Mouse (Mus musculus) forebrain, embryonic 14.5 days (tissue): ENCODE data around the gene Fbxl2. TPM values are rescaled to one million over a fixed set of nuclear protein-coding genes. Genes with fewer than 3 reads are reported as not detected.

Experiments
- ATAC-seq: fragments of 200-750 bp; cut with Nextera tagmentation; 2 replicates; pipeline ENCODE4 v1.8.0; 2017; ENCODE audit warnings: mild to moderate bottlenecking, moderate library complexity
- DNase-seq: peaks from one replicate; pipeline ENCODE4 v3.0.0-alpha.2; 2015; ENCODE audit warnings: low spot score
- H3K27ac ChIP-seq: fragments of 300-500 bp; sonication (generic); 2 replicates; pipeline ENCODE4 v1.5.1; 2014; ENCODE audit warnings: low read depth, mild to moderate bottlenecking, control low read depth, low read length, moderate library complexity
- H3K27me3 ChIP-seq: fragments of 300-500 bp; sonication (generic); replicated peaks from 2 replicates; pipeline ENCODE4 v1.6.1; 2014; ENCODE audit warnings: low read length, control low read depth, mixed read lengths; ENCODE audit not compliant: control insufficient read depth, insufficient read depth
- H3K36me3 ChIP-seq: fragments of 300-500 bp; sonication (generic); 2 replicates; pipeline ENCODE4 v1.6.1; 2014; ENCODE audit warnings: low read length, control low read depth; ENCODE audit not compliant: control insufficient read depth, insufficient read depth
- H3K4me1 ChIP-seq: fragments of 300-500 bp; sonication (generic); 2 replicates; pipeline ENCODE4 v1.6.1; 2014; ENCODE audit warnings: antibody characterized with exemption, low read length, control low read depth; ENCODE audit not compliant: control insufficient read depth, insufficient read depth
- H3K4me2 ChIP-seq: fragments of 300-500 bp; sonication (generic); 2 replicates; pipeline ENCODE4 v1.6.1; 2014; ENCODE audit warnings: mild to moderate bottlenecking, control low read depth, low read length
- H3K4me3 ChIP-seq: fragments of 300-500 bp; sonication (generic); 2 replicates; pipeline ENCODE4 v1.5.1; 2014; ENCODE audit warnings: low read depth, low read length, control low read depth
- H3K9ac ChIP-seq: fragments of 300-500 bp; sonication (generic); 2 replicates; pipeline ENCODE4 v1.6.1; 2014; ENCODE audit warnings: mild to moderate bottlenecking, low read length, control low read depth, moderate library complexity
- H3K9me3 ChIP-seq: fragments of 300-500 bp; sonication (generic); replicated peaks from 2 replicates; pipeline ENCODE4 v1.6.1; 2016; ENCODE audit warnings: low read length, control low read depth, mixed read lengths; ENCODE audit not compliant: control insufficient read depth
- WGBS: fragments of 180-500 bp; shearing (Covaris S2); extraction: QIAGEN DNeasy Blood & Tissue Kit; methylation state at CpG from one replicate; pipeline ENCODE4 v1.1.7; 2014; 5-methylcytosine and 5-hydroxymethylcytosine counted together
- polyA plus RNA-seq: library from polyadenylated mRNA; unstranded; fragments of >200 nt; fragmentation: Nextera tagmentation; extraction: Ambion mirVana; gene quantifications from 2 replicates; pipeline ENCODE4 v1.2.1, GENCODE M21; 2014

Fbxl2 gene
- polyA plus RNA-seq, 1 experiment from 2014 or later = 23.7 TPM

DNA sequence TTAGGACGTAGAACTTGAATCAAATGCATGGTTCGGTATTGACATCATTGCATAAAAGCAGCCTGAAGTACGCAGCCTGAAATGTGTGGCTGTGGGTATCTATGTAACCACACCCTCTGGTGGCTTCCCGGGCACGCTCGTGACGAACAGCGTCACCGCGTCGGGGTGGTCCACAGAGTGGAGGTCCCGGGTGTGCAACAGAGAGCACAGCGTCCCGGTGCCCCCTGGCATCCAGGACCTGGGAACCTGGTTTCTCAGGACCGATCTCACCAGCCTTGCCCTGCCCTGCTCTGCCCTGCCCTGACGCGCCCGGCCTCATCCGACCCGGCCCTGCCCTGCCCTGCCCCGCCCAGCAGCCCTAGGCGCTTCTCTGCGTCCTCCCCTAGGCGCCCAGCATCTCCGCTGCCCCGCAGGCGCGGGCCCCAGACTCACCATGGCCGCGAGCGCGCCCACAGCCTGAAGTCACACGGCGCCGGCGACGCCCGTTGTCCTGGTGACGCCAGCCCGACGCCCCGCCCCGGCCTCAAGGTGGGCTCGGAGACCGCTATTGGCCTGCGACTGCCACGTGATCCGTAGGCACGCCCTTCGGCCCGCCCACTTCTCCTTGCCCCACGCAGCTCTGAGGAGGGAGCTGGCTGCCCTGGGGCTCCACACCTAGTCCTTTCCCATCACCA is 19.6 kb downstream of the Fbxl2 start:
- peak; percentile 96 for DNase-seq
- WGBS = under 1% methylated on average over 33 of the region's 52 CpGs
- H3K9me3 ChIP-seq = no peaks in the 10 kb centered on the region

DNA sequence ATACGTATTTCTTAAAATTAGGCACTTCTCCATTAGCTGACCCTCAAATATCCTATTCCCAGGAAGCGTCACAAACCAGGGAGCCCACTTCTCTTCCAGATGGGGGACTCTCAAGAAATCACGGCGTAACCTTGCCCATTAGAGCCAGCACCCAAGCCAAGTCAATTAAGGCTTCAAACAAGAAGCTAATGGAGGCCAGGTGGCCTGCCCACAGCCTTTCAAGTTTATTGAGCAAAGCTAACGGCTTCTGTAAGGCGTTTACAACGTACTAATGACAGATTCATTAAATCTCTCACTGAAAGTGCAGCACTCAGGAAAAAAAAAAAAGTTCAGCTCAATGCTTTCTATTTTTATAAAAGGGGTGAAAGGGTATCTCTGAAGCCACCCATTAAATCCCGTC is 20.1 kb downstream of the Fbxl2 start:
- Histone ChIP-seq H3K9ac (peak overlapping the region; percentile 76), H3K27me3 (no peaks in the 10 kb centered on the region), H3K4me1 (peaks cover 8% of the 10 kb centered on the region), H3K36me3 (no peaks in the 10 kb centered on the region), H3K4me2 (peak overlapping the region; percentile 70), H3K27ac (no peak overlapping the region), H3K9me3 (no peaks in the 10 kb centered on the region), H3K4me3 (peak overlapping the region; percentile 69)
- ATAC-seq (no peak), DNase-seq (peak; percentile 57)
- 7% methylated on average over 8 of the region's 8 CpGs for WGBS

More for the DNA sequence above, 19.6 kb downstream of the Fbxl2 start:
- peak overlapping the region; percentile 75 for H3K27ac ChIP-seq
- H3K9ac ChIP-seq = peak overlapping the region; percentile 76
- H3K4me1 ChIP-seq = peaks cover 8% of the 10 kb centered on the region
- H3K4me2 ChIP-seq = peak overlapping the region; percentile 70
- H3K4me3 ChIP-seq = peak overlapping the region; percentile 69
- ATAC-seq = peak; percentile 98
- H3K36me3 ChIP-seq = no peaks in the 10 kb centered on the region
- no peaks in the 10 kb centered on the region for H3K27me3 ChIP-seq

DNA sequence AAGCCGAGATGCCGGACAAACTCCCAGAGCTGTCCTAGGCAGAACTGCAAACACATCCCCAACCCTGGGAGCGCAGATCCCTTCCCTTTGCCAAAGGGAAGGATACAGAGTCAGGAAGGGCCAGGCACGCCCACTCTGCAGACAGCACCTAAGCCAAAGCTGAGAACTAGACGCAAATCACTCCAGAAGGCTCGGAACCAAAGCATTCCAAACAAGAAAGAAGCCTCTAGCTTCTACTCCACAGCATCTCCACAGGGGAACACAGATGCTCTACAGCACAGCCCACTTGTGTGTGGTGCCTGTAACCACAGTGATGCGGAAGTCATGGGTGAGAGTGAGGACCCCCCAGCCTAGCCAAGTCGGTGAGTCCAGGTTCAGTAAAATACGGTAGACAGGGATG is 20.8 kb downstream of the Fbxl2 start:
- no peaks in the 10 kb centered on the region for H3K9me3 ChIP-seq
- 70% methylated on average over 9 of the region's 9 CpGs for WGBS

DNA sequence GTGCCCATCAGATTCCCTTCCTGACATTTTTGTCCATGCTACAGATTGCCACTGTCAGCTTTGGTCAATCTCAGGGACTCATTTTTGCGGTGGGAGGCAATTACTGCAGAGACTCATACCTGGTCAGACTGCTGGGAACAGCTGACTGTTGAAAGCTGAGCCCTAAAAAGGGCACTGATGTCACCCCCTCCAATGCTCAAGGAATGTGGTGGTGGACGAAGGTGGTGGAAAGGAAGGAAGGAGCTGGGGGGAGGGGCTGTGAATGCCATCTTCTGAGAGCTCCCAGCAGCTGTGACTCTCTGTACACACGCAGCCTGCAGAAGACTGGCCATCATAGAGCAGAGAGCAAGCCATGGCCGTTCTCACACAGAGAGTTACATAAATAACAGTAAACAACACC is 23.9 kb downstream of the Fbxl2 start:
- no peak overlapping the region for H3K9ac ChIP-seq
- H3K4me1 ChIP-seq = peaks cover 8% of the 10 kb centered on the region
- ATAC-seq (no peak), DNase-seq (no peak)
- H3K4me2 ChIP-seq = no peak overlapping the region
- 71% methylated on average over 4 of the region's 4 CpGs for WGBS
- H3K27ac ChIP-seq = no peak overlapping the region
- no peak overlapping the region for H3K4me3 ChIP-seq
- H3K36me3 ChIP-seq = no peaks in the 10 kb centered on the region
- no peaks in the 10 kb centered on the region for H3K9me3 ChIP-seq
- H3K27me3 ChIP-seq = no peaks in the 10 kb centered on the region

More for the DNA sequence above, 20.8 kb downstream of the Fbxl2 start:
- H3K4me2 ChIP-seq = peak overlapping the region; percentile 70
- H3K4me3 ChIP-seq = peak overlapping the region; percentile 69; the same call in 1 of the 2 replicates
- peaks cover 8% of the 10 kb centered on the region for H3K4me1 ChIP-seq
- peak overlapping the region; percentile 76; the same call in 1 of the 2 replicates for H3K9ac ChIP-seq
- H3K36me3 ChIP-seq = no peaks in the 10 kb centered on the region
- H3K27ac ChIP-seq = no peak overlapping the region
- ATAC-seq (no peak), DNase-seq (no peak)
- H3K27me3 ChIP-seq = no peaks in the 10 kb centered on the region

DNA sequence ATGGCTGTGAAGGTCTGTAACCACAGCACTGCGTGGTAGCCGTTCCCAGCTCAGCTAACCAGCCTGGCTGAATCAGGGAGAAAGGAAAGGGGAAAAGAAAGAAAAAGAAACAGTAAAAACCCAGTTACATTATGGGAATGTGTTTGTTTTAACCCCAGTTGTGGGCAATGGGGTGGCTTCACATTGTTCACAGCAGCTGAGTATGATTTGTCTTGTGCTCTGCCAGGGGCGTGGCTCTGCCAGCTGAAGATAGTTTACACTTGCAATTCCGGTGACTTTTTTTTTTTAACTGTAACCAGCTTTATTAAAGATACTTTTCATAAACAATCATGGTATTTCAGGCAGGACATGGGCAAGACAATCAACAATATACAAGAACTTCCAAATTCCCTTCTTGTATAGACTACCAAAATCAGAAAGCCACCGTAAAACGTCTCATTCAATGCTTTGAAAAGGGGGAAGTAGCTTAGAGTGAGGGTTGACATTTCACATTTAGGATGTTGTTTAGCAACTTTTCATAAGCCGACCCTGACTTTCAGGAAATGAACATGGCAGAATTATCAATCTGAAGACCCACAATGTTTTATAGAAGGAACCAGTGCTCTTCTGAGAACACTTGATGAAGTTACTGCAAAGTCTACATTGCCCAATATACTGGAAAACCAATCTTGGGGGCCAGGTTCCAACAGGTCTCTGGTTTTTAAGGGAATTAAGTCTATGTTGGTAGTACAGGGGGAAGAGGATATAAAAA is 26.8 kb downstream of the Fbxl2 start:
- WGBS = 91% methylated on average over 7 of the region's 7 CpGs
- no peaks in the 10 kb centered on the region for H3K27me3 ChIP-seq
- no peaks in the 10 kb centered on the region for H3K4me1 ChIP-seq
- H3K9me3 ChIP-seq = no peaks in the 10 kb centered on the region
- no peak overlapping the region for H3K4me3 ChIP-seq
- no peak for ATAC-seq
- no peak overlapping the region for H3K4me2 ChIP-seq
- H3K9ac ChIP-seq = no peak overlapping the region
- H3K27ac ChIP-seq = no peak overlapping the region
- no peaks in the 10 kb centered on the region for H3K36me3 ChIP-seq
- no peak for DNase-seq

DNA sequence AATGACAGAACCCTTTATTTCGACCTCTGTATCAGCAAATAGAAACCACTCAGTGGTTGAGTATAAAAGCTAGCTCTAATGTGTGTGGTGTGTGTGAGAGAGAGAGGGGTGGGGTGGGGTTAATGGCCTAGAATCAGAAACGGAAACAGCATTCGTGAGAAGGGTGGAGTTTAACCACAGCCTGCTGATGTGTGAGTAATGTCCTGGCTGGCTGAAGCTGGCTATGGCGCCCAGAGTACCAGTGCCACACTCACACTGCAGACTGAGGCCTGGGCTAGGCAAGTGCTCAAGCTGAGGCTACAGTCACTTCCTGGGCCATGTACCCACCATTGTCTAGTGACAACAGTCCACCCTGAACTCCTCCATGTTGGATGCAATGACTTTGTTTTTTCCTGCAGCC is 29.6 kb downstream of the Fbxl2 start:
- no peaks in the 10 kb centered on the region for H3K36me3 ChIP-seq
- H3K27ac ChIP-seq = no peak overlapping the region
- no peak overlapping the region for H3K4me3 ChIP-seq
- no peak overlapping the region for H3K9ac ChIP-seq
- ATAC-seq (no peak), DNase-seq (no peak)
- 79% methylated on average over 4 of the region's 4 CpGs for WGBS
- no peaks in the 10 kb centered on the region for H3K4me1 ChIP-seq
- no peaks in the 10 kb centered on the region for H3K9me3 ChIP-seq
- H3K4me2 ChIP-seq = no peak overlapping the region
- H3K27me3 ChIP-seq = no peaks in the 10 kb centered on the region

DNA sequence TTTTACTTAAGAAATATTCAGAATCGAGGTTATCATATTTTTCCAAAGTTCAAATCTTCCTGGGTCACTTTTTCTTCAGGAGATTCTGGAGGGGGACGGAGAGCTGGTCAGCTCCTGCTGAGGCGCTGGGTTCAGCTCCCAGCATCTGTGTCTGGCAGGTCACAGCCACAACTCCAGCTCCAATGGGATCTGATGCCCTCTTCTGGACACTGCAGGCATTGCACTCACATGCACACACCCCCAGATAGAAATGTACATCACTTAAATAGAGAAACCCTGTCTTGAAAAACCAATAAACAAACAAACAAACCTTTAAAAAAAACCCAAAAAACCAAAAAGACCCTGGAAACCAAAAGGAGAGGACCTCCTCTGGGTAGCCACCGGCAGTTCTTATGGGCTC is 30.3 kb downstream of the Fbxl2 start:
- H3K9me3 ChIP-seq = no peaks in the 10 kb centered on the region
- WGBS = 89% methylated on average over 4 of the region's 4 CpGs
- H3K36me3 ChIP-seq = no peaks in the 10 kb centered on the region
- H3K9ac ChIP-seq = no peak overlapping the region
- ATAC-seq (no peak), DNase-seq (no peak)
- no peak overlapping the region for H3K4me3 ChIP-seq
- H3K27me3 ChIP-seq = no peaks in the 10 kb centered on the region
- no peak overlapping the region for H3K27ac ChIP-seq
- H3K4me1 ChIP-seq = no peaks in the 10 kb centered on the region
- no peak overlapping the region for H3K4me2 ChIP-seq

DNA sequence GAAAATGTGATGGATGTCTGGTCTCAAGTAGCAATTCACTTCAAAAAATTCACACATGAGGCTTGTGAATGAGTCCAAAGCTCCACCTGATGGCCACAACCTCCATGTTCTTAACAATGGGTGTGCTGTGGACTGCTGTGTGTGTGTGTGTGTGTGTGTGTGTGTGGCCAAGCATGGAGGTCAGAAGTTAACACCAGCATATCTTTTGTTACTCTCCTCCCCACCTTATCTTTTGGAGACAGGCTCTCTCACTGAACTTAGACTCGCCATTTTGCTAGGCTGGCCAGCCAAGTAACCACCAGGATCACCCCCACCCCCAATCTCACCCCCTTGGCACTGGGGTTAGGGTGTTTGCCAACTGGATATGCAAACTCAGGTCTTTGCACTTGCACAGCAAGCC is 32.0 kb downstream of the Fbxl2 start:
- Histone ChIP-seq H3K4me2 (no peak overlapping the region), H3K27me3 (no peaks in the 10 kb centered on the region), H3K27ac (no peak overlapping the region), H3K36me3 (no peaks in the 10 kb centered on the region), H3K4me3 (no peak overlapping the region), H3K9me3 (no peaks in the 10 kb centered on the region), H3K9ac (no peak overlapping the region), H3K4me1 (no peaks in the 10 kb centered on the region)
- ATAC-seq (no peak), DNase-seq (no peak)
- 82% methylated on average over 1 of the region's 1 CpGs for WGBS

DNA sequence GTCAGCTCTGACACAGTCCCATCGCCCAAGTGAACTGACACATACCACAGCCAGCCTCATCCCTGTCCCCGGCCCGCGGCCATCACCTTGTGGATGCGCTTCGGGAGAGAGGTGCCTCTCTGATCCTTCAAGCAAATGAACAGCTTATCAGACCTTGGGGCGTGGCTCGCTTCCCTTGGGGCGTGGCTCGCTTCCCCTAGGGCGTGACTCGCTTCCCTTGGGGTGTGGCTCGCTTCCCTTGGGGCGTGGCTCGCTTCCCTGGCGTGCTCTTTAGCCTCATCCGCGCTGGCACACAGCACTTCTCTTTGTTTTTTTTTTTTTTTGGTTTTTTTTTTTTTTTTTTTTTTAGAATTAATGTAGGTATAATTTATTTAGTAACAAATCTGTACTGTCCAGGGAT is 34.8 kb downstream of the Fbxl2 start:
- Histone ChIP-seq H3K27me3 (no peaks in the 10 kb centered on the region), H3K36me3 (no peaks in the 10 kb centered on the region), H3K4me2 (no peak overlapping the region), H3K27ac (no peak overlapping the region), H3K9me3 (no peaks in the 10 kb centered on the region), H3K4me1 (no peaks in the 10 kb centered on the region), H3K4me3 (no peak overlapping the region), H3K9ac (no peak overlapping the region)
- WGBS = 73% methylated on average over 18 of the region's 18 CpGs
- no peak for DNase-seq
- ATAC-seq = no peak
